Mouse (Mus musculus) small intestine, adult 2 months (tissue): ENCODE measurements around the gene Oprm1. TPM values are rescaled to one million over a fixed set of nuclear protein-coding genes. Genes with fewer than 3 reads are reported as not detected.

Experiments
- H3K27ac ChIP-seq: fragments of 200-500 bp; 2 replicates; pipeline ENCODE4 v1.5.1; 2012; ENCODE audit warnings: low read depth, low read length, control low read depth, inconsistent platforms; ENCODE audit not compliant: insufficient read depth
- H3K27me3 ChIP-seq: fragments of 200-500 bp; 2 replicates; pipeline ENCODE4 v1.6.1; 2012; ENCODE audit warnings: mild to moderate bottlenecking, moderate library complexity, low read length, inconsistent platforms; ENCODE audit not compliant: control insufficient read depth, insufficient read depth
- H3K36me3 ChIP-seq: fragments of 200-500 bp; 2 replicates; pipeline ENCODE4 v1.6.1; 2012; ENCODE audit warnings: mild to moderate bottlenecking, low read length, control low read depth, inconsistent platforms; ENCODE audit not compliant: control insufficient read depth, insufficient read depth
- H3K4me1 ChIP-seq: fragments of 200-500 bp; 2 replicates; pipeline ENCODE4 v1.6.1; 2012; ENCODE audit warnings: low read length, inconsistent platforms, mixed read lengths; ENCODE audit not compliant: control insufficient read depth, insufficient read depth, insufficient read length
- H3K4me3 ChIP-seq: fragments of 200-500 bp; 2 replicates; pipeline ENCODE4 v1.5.1; 2012; ENCODE audit warnings: low read depth, mild to moderate bottlenecking, control low read depth, inconsistent platforms, low read length, moderate library complexity
- CTCF ChIP-seq: fragments of 200-500 bp; IDR thresholded peaks from 2 replicates; pipeline ENCODE4 v1.5.1; 2012; ENCODE audit warnings: low read depth, mild to moderate bottlenecking, control low read depth, inconsistent platforms, low read length, moderate library complexity, mixed read lengths; ENCODE audit not compliant: insufficient replicate concordance, insufficient read length; ENCODE audit errors: extremely low read depth
- POLR2A ChIP-seq: fragments of 200-500 bp; IDR thresholded peaks from 2 replicates; pipeline ENCODE4 v1.6.1; 2012; ENCODE audit warnings: low read depth, mild to moderate bottlenecking, control low read depth, inconsistent platforms, low read length, moderate library complexity
- WGBS: fragments of 180-500 bp; shearing (Covaris S2); methylation state at CpG from one replicate; pipeline ENCODE4 v1.1.7; 2018; 5-methylcytosine and 5-hydroxymethylcytosine counted together
- polyA plus RNA-seq: library from polyadenylated mRNA; depleted of rRNA; stranded (reverse); fragments of >200 nt; gene quantifications from 2 replicates; pipeline ENCODE4 v1.2.3, GENCODE M21; 2012; rRNA removed

Gene Oprm1
- 0.08 TPM in 1 of 2 replicates, not detected in the other for polyA plus RNA-seq

DNA sequence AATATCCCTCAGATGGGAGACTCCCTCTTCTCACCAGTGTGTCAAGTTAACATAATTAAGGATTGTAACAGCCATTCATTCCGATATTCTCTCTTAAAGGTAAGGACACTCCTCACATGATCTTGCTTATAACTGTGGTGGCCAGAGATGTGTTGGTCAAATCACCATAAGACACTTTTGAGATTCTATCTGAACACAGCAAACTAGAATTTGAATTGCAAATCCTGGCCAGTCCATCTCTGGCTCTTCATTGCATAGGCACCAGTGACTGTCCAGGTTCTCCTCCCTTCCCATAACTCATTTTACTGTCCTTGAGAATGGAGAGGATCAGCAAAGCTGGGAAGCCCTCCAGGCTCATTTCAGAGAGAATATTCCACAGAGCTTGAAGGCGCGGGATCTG lies at the start of gene Oprm1:
Gene Oprm1 (plus strand): TSS at position 301 of the 400 bp plus-strand sequence.
- TF ChIP-seq CTCF (no peak), POLR2A (no peak)
- H3K27me3 ChIP-seq: no peaks in the 10 kb centered on the region
- 87% methylated on average over 3 of the region's 3 CpGs for WGBS
- no peaks in the 10 kb centered on the region for H3K36me3 ChIP-seq
- H3K27ac ChIP-seq: no peak within 1 kb of the TSS
- no peak within 1 kb of the TSS for H3K4me3 ChIP-seq
- no peaks in the 10 kb centered on the region for H3K4me1 ChIP-seq

DNA sequence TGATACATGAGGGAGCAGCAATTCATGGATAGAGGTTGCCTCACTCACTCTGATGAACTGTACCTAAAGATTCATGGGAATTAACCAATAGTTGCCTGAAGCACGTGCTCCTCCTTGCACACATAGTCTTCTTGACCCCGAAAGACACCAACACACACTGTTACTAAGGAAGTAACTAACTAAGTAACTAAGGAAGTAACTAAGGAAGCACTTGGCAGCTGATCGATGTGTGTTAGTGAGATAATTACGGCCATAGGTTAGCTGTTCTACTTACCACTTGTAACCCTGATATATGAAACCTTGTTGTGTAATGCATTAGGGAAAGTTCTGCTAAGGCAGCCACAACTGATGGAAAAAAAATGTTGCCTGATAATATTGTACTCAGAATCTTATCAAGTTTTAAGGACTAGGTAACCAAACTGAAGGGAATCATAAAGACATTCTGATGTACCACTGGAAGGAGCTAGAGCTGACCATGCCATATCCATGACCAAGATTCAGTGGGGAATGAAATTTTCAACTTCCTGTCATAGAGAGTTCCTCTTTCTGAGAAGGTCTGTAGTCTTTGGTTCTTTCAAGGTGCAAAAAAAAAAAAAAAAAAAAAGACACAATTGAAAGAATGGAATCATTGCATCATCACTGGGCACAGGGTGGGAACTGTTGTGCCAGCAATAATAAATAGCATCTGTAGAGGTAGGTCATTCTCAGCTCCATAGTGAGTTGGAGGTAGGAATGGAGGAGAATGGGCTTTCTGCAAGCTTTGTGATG lies 40.9 kb upstream of the Oprm1 start:
- Histone ChIP-seq H3K4me1 (no peaks in the 10 kb centered on the region), H3K27me3 (no peaks in the 10 kb centered on the region), H3K27ac (no peak overlapping the region), H3K4me3 (no peak overlapping the region), H3K36me3 (no peaks in the 10 kb centered on the region)
- TF ChIP-seq POLR2A (no peak), CTCF (no peak)
- WGBS: 64% methylated on average over 4 of the region's 4 CpGs

DNA sequence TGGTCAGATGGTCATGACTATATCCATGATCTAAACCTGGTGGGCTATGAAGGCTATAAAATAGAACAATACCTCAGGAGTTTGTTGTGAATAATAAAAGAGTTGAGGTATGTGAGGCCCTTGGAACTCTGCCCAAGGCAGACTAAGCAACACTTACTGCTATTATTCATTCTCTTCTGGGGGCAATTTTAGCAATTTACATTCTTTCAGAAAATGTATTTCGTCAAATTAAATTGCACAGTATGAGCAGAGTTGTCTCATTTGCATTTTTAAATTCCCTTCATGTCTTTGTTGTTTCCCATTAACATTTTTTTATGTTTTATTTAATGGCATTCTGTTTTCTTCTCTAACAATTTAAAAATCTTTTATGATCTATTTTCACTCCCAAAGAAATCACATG lies 34.5 kb upstream of the Oprm1 start:
- H3K27me3 ChIP-seq: no peaks in the 10 kb centered on the region
- WGBS: 55% methylated on average over 1 of the region's 1 CpGs
- TF ChIP-seq POLR2A (no peak), CTCF (no peak)
- H3K4me1 ChIP-seq: no peaks in the 10 kb centered on the region
- H3K27ac ChIP-seq: no peak overlapping the region
- no peak overlapping the region for H3K4me3 ChIP-seq
- H3K36me3 ChIP-seq: no peaks in the 10 kb centered on the region

DNA sequence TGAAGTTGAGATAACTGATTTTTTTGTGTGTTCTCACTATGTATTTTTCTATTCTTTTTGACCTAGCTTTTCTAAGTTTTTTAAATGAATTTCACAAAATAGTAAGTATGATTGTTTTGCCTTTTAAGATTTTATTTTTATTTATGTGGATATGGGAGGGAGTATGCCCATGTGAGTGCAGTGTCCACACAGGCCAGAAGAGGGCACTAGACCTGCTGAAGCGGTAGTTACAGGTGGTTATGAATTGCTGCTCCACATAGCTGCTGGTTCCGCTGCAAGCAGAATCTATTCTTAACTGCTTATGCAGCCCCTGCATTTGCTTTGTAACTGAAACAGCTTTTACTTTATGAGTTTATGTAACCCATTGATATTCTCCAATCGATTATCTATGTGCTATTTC lies 29.8 kb upstream of the Oprm1 start:
- H3K4me3 ChIP-seq: no peak overlapping the region
- no peaks in the 10 kb centered on the region for H3K4me1 ChIP-seq
- TF ChIP-seq CTCF: no peak
- TF ChIP-seq POLR2A: no peak
- 91% methylated on average over 3 of the region's 3 CpGs for WGBS
- no peaks in the 10 kb centered on the region for H3K36me3 ChIP-seq
- H3K27ac ChIP-seq: no peak overlapping the region
- no peaks in the 10 kb centered on the region for H3K27me3 ChIP-seq

DNA sequence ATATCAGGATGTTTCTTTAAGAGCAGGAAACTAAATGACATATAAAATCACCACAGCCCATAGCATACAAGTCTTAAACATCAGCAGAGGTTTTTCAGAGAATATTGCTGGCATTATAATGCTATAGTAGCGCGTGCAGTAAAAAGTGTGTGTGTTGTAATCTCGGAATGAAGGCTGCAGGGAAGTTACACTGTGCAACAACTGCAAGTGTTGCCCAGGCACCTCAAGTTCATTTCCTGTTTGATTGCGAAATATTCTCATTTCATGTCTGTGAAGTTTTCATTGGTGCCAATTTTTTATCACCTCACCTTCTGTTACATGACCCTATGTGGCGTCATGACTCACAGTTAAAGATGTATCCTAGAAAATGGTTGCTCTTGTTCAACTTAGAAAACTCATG lies 4.9 kb upstream of the Oprm1 start:
- TF ChIP-seq CTCF: no peak
- H3K4me1 ChIP-seq: no peaks in the 10 kb centered on the region
- WGBS: 71% methylated on average over 5 of the region's 5 CpGs
- H3K27me3 ChIP-seq: no peaks in the 10 kb centered on the region
- H3K27ac ChIP-seq: no peak overlapping the region
- H3K36me3 ChIP-seq: no peaks in the 10 kb centered on the region
- no peak overlapping the region for H3K4me3 ChIP-seq

DNA sequence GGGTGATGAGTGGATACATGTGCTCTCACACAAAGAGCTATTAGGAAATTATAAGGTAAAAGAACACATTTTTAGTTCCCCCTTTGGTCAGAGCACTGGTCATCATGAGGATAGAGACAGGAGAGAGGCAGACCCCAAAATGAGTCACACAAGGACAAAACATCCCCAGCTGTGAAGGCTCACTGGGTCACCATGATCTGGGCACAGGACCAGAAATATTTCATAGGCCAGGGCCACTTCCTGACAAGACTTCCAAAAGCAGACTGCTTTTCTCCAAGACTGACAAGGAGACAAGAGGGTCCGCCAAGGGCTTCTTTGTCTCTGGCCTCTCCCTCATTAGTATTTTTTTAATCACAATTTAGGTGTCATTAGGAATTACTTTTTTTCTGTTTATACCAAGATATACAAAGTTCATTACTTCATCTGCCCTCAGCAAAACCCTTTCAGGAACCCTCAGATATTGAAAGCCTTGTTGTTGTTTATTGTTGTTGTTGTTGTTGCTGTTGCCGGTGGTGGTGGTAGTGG lies 3.0 kb downstream of the Oprm1 start, which contains the start of gene Gm10945:
Gene Gm10945 (minus strand): TSS at position 475 of the 525 bp plus-strand sequence.
- TF ChIP-seq POLR2A: no peak
- TF ChIP-seq CTCF: no peak
- no peak within 1 kb of the TSS for H3K4me3 ChIP-seq
- H3K27ac ChIP-seq: no peak within 1 kb of the TSS
- no peaks in the 10 kb centered on the region for H3K4me1 ChIP-seq
- no peaks in the 10 kb centered on the region for H3K36me3 ChIP-seq
- WGBS: 86% methylated on average over 2 of the region's 2 CpGs
- no peaks in the 10 kb centered on the region for H3K27me3 ChIP-seq

DNA sequence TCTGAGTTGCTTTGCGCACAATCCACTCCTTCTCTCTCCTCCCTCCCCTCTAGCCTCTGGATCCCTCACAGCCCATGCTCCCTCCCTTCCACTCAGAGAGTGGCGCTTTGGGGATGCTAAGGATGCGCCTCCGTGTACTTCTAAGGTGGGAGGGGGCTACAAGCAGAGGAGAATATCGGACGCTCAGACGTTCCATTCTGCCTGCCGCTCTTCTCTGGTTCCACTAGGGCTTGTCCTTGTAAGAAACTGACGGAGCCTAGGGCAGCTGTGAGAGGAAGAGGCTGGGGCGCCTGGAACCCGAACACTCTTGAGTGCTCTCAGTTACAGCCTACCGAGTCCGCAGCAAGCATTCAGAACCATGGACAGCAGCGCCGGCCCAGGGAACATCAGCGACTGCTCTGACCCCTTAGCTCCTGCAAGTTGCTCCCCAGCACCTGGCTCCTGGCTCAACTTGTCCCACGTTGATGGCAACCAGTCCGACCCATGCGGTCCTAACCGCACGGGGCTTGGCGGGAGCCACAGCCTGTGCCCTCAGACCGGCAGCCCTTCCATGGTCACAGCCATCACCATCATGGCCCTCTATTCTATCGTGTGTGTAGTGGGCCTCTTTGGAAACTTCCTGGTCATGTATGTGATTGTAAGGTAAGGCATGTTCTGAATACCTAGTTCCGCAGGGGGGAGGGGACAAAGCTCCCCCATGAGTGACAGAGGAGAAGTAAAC lies 30.4 kb downstream of the Oprm1 start:
- Histone ChIP-seq H3K36me3 (no peaks in the 10 kb centered on the region), H3K4me3 (no peak overlapping the region), H3K4me1 (no peaks in the 10 kb centered on the region), H3K27ac (no peak overlapping the region), H3K27me3 (no peaks in the 10 kb centered on the region)
- WGBS: 10% methylated on average over 25 of the region's 25 CpGs
- TF ChIP-seq POLR2A (no peak), CTCF (no peak)
